Mouse (Mus musculus): ENCODE results near the gene Uvrag. TPM values are rescaled to one million over a fixed set of nuclear protein-coding genes. Genes with fewer than 3 reads are reported as not detected.

Uvrag gene
- 16.5 and 18.2 TPM in 2 replicates for polyA plus RNA-seq (2015; fragmentation: Nextera tagmentation; extraction: Ambion mirVana)

- H3K9ac ChIP-seq, result peak within 1 kb of the TSS; percentile 87
- peak within 1 kb of the TSS; percentile 82 for H3K4me2 ChIP-seq
- H3K9me3 ChIP-seq, result no peaks in the 10 kb centered on the region
- peak; percentile 98 for ATAC-seq (ENCODE audit: insufficient number of reproducible peaks, insufficient read depth, low FRiP score, low TSS enrichment, low read depth)
- WGBS, result under 1% methylated on average over 51 of the region's 51 CpGs
- H3K36me3 ChIP-seq, result no peaks in the 10 kb centered on the region
- peak within 1 kb of the TSS; percentile 87 for H3K27ac ChIP-seq
- no peaks in the 10 kb centered on the region for H3K27me3 ChIP-seq
- H3K4me3 ChIP-seq, result peak within 1 kb of the TSS; percentile 98
- peaks cover 17% of the 10 kb centered on the region for H3K4me1 ChIP-seq
These were observed at the start of gene Uvrag for GRCm38 (mm10) chr7:99140984-99141918. Gene Uvrag, minus strand, starts transcription at chr7:99141141.

GRCm38 (mm10) chr7:99189885-99190284 is 48.9 kb upstream of the Uvrag start:
- no peak overlapping the region for H3K4me2 ChIP-seq
- H3K27ac ChIP-seq, result no peak overlapping the region
- H3K36me3 ChIP-seq, result no peaks in the 10 kb centered on the region
- no peaks in the 10 kb centered on the region for H3K9me3 ChIP-seq
- H3K9ac ChIP-seq, result no peak overlapping the region
- H3K4me1 ChIP-seq, result no peaks in the 10 kb centered on the region
- no peaks in the 10 kb centered on the region for H3K27me3 ChIP-seq
- H3K4me3 ChIP-seq, result no peak overlapping the region
- WGBS, result 75% methylated on average over 5 of the region's 5 CpGs
- ATAC-seq (ENCODE audit: insufficient number of reproducible peaks, insufficient read depth, low FRiP score, low TSS enrichment, low read depth), result no peak

GRCm38 (mm10) chr7:99188630-99189029 is 47.7 kb upstream of the Uvrag start:
- H3K4me1 ChIP-seq, result no peaks in the 10 kb centered on the region
- 63% methylated on average over 6 of the region's 6 CpGs for WGBS
- no peak overlapping the region for H3K9ac ChIP-seq
- no peak overlapping the region for H3K27ac ChIP-seq
- no peak overlapping the region for H3K4me2 ChIP-seq
- ATAC-seq (ENCODE audit: insufficient number of reproducible peaks, insufficient read depth, low FRiP score, low TSS enrichment, low read depth), result no peak
- no peaks in the 10 kb centered on the region for H3K9me3 ChIP-seq
- H3K36me3 ChIP-seq, result no peaks in the 10 kb centered on the region
- peaks cover 7% of the 10 kb centered on the region; the same call in 1 of the 2 replicates for H3K27me3 ChIP-seq
- H3K4me3 ChIP-seq, result no peak overlapping the region

- 84% methylated on average over 5 of the region's 5 CpGs for WGBS
- ATAC-seq (ENCODE audit: insufficient number of reproducible peaks, insufficient read depth, low FRiP score, low TSS enrichment, low read depth), result no peak
These were observed 46.5 kb upstream of the Uvrag start for GRCm38 (mm10) chr7:99187451-99187850.

GRCm38 (mm10) chr7:99185405-99185804 is 44.5 kb upstream of the Uvrag start:
- H3K4me2 ChIP-seq, result no peak overlapping the region
- H3K27ac ChIP-seq, result no peak overlapping the region
- no peak for ATAC-seq (ENCODE audit: insufficient number of reproducible peaks, insufficient read depth, low FRiP score, low TSS enrichment, low read depth)
- H3K9ac ChIP-seq, result no peak overlapping the region
- peaks cover 12% of the 10 kb centered on the region for H3K27me3 ChIP-seq
- H3K4me1 ChIP-seq, result peaks cover 20% of the 10 kb centered on the region
- no peaks in the 10 kb centered on the region for H3K36me3 ChIP-seq
- WGBS, result 88% methylated on average over 3 of the region's 3 CpGs
- H3K4me3 ChIP-seq, result no peak overlapping the region
- no peaks in the 10 kb centered on the region for H3K9me3 ChIP-seq

More at GRCm38 (mm10) chr7:99187451-99187850, 46.5 kb upstream of the Uvrag start:
- Histone ChIP-seq H3K9ac (no peak overlapping the region), H3K36me3 (no peaks in the 10 kb centered on the region), H3K27me3 (peaks cover 7% of the 10 kb centered on the region; the same call in 1 of the 2 replicates), H3K4me3 (no peak overlapping the region), H3K9me3 (no peaks in the 10 kb centered on the region), H3K4me1 (peaks cover 8% of the 10 kb centered on the region), H3K4me2 (no peak overlapping the region), H3K27ac (no peak overlapping the region)

- Histone ChIP-seq H3K4me2 (peak overlapping the region; percentile 80; the same call in 1 of the 2 replicates), H3K36me3 (no peaks in the 10 kb centered on the region)
These were observed 42.8 kb upstream of the Uvrag start for GRCm38 (mm10) chr7:99183751-99184150.

GRCm38 (mm10) chr7:99182432-99183172 is 41.7 kb upstream of the Uvrag start, which contains the start of gene Dgat2:
Gene Dgat2, minus strand, starts transcription at chr7:99182719.
- Histone ChIP-seq H3K4me3 (peak within 1 kb of the TSS; percentile 60), H3K36me3 (no peaks in the 10 kb centered on the region), H3K27me3 (peaks cover 12% of the 10 kb centered on the region), H3K9ac (peak within 1 kb of the TSS; percentile 83), H3K27ac (peak within 1 kb of the TSS; percentile 86), H3K4me1 (peaks cover 20% of the 10 kb centered on the region), H3K9me3 (no peaks in the 10 kb centered on the region), H3K4me2 (peak within 1 kb of the TSS; percentile 80)
- WGBS, result under 1% methylated on average over 63 of the region's 63 CpGs
- ATAC-seq (ENCODE audit: insufficient number of reproducible peaks, insufficient read depth, low FRiP score, low TSS enrichment, low read depth), result peak; percentile 87

More at GRCm38 (mm10) chr7:99183751-99184150, 42.8 kb upstream of the Uvrag start:
- Histone ChIP-seq H3K27me3 (peaks cover 12% of the 10 kb centered on the region), H3K27ac (no peak overlapping the region), H3K4me1 (peaks cover 20% of the 10 kb centered on the region), H3K9ac (no peak overlapping the region), H3K9me3 (no peaks in the 10 kb centered on the region), H3K4me3 (no peak overlapping the region)
- no peak for ATAC-seq (ENCODE audit: insufficient number of reproducible peaks, insufficient read depth, low FRiP score, low TSS enrichment, low read depth)
- 68% methylated on average over 6 of the region's 6 CpGs for WGBS

- Histone ChIP-seq H3K9ac (peak overlapping the region; percentile 83), H3K9me3 (no peaks in the 10 kb centered on the region), H3K4me1 (peaks cover 20% of the 10 kb centered on the region), H3K4me2 (peak overlapping the region; percentile 80), H3K27ac (no peak overlapping the region), H3K27me3 (peaks cover 12% of the 10 kb centered on the region), H3K4me3 (peak overlapping the region; percentile 60), H3K36me3 (no peaks in the 10 kb centered on the region)
- 20% methylated on average over 14 of the region's 14 CpGs for WGBS
- ATAC-seq (ENCODE audit: insufficient number of reproducible peaks, insufficient read depth, low FRiP score, low TSS enrichment, low read depth), result no peak
These were observed 40.9 kb upstream of the Uvrag start for GRCm38 (mm10) chr7:99181619-99182431.

GRCm38 (mm10) chr7:99180162-99180561 is 39.2 kb upstream of the Uvrag start:
- no peaks in the 10 kb centered on the region for H3K36me3 ChIP-seq
- peaks cover 20% of the 10 kb centered on the region for H3K4me1 ChIP-seq
- H3K27ac ChIP-seq, result no peak overlapping the region
- H3K27me3 ChIP-seq, result peaks cover 12% of the 10 kb centered on the region
- H3K9me3 ChIP-seq, result no peaks in the 10 kb centered on the region
- no peak for ATAC-seq (ENCODE audit: insufficient number of reproducible peaks, insufficient read depth, low FRiP score, low TSS enrichment, low read depth)
- no peak overlapping the region for H3K4me3 ChIP-seq
- WGBS, result 89% methylated on average over 1 of the region's 1 CpGs
- no peak overlapping the region for H3K9ac ChIP-seq
- H3K4me2 ChIP-seq, result no peak overlapping the region

GRCm38 (mm10) chr7:99179271-99179670 is 38.3 kb upstream of the Uvrag start:
- WGBS, result 89% methylated on average over 9 of the region's 9 CpGs
- no peak overlapping the region for H3K4me3 ChIP-seq
- ATAC-seq (ENCODE audit: insufficient number of reproducible peaks, insufficient read depth, low FRiP score, low TSS enrichment, low read depth), result no peak
- no peak overlapping the region for H3K27ac ChIP-seq
- no peaks in the 10 kb centered on the region for H3K36me3 ChIP-seq
- peaks cover 20% of the 10 kb centered on the region for H3K4me1 ChIP-seq
- H3K27me3 ChIP-seq, result peaks cover 10% of the 10 kb centered on the region
- H3K9me3 ChIP-seq, result no peaks in the 10 kb centered on the region
- no peak overlapping the region for H3K9ac ChIP-seq
- no peak overlapping the region for H3K4me2 ChIP-seq

GRCm38 (mm10) chr7:99177386-99177785 is 36.4 kb upstream of the Uvrag start:
- no peak for ATAC-seq (ENCODE audit: insufficient number of reproducible peaks, insufficient read depth, low FRiP score, low TSS enrichment, low read depth)
- no peak overlapping the region for H3K4me2 ChIP-seq
- peaks cover 16% of the 10 kb centered on the region for H3K4me1 ChIP-seq
- H3K27me3 ChIP-seq, result peaks cover 5% of the 10 kb centered on the region; the same call in 1 of the 2 replicates
- no peaks in the 10 kb centered on the region for H3K9me3 ChIP-seq
- H3K4me3 ChIP-seq, result no peak overlapping the region
- 81% methylated on average over 5 of the region's 5 CpGs for WGBS
- no peaks in the 10 kb centered on the region for H3K36me3 ChIP-seq
- H3K27ac ChIP-seq, result no peak overlapping the region
- H3K9ac ChIP-seq, result no peak overlapping the region

All from embryonic facial prominence, embryonic 13.5 days (tissue).